In the genomic region with DNA sequence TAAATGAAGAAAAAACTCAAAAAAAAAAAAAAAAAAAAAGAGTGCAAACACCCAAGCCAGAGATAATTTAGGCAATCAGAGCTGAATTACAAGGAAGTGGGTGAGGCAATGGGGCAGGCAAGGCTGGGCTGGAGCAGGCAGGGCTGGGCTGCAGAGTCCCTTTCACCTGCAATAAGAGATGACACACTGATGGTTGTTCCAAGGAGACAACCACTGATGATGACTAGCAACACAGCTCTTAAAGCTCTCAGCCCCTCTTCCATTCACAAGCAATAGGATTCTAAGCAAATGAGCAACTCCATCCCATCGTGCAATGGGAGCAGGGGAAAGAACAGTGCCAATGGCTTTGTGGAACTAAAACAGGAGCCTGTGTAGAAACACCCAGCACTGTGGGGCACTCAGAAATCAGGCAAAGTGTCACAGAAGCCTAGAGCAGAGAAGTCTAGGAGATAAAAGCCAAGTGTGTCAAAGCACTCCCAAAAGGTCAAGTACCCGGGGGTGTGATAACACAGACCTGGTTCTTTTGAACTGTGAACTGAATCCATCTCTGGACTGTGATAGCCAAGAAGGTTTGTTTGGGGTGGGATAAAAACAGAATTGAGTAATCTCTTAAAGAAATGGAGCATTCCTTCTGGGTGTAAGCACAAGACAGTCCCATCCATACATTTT, we compare ENCODE assay signal across 20 mouse cellular contexts. TPM values are rescaled to one million over a fixed set of nuclear protein-coding genes. Genes with fewer than 3 reads are reported as not detected.
DNase-seq lines count a peak whose midpoint lies in the region; ATAC-seq and TF ChIP-seq lines count a peak whose summit lies in the region.
"Had no signal": no experiment of that assay in that cellular context is flagged by ENCODE, and none has a peak within 500 bp of the region (broad histone marks: within the 10 kb centered on the region; RNA-seq: fewer than 3 reads in every experiment).

No protein-coding gene starts in this region.

- H3K27me3 ChIP-seq in heart, embryonic 11.5 days (ENCODE audit: control insufficient read depth, insufficient read depth, low read length): no peaks in the 10 kb centered on the region
- no peaks in the 10 kb centered on the region for H3K27me3 ChIP-seq in intestine, embryonic 16.5 days (replicated peaks; ENCODE audit: control insufficient read depth, insufficient read depth, low read length)
- no peaks in the 10 kb centered on the region for H3K27me3 ChIP-seq in stomach, postnatal 0 days (ENCODE audit: control insufficient read depth, insufficient read depth, low read length)
- H3K27me3 ChIP-seq: embryonic facial prominence, embryonic 12.5 days; forebrain, embryonic 15.5 days; limb, embryonic 15.5 days; midbrain, embryonic 12.5 days had no signal

- TF ChIP-seq EP300 in stomach, postnatal 0 days (optimal IDR thresholded peaks at IDR 0.05): no peak

- H3K27ac ChIP-seq in heart, embryonic 11.5 days (ENCODE audit: low read depth, low read length): no peak overlapping the region
- no peak overlapping the region for H3K27ac ChIP-seq in intestine, embryonic 16.5 days (ENCODE audit: low read length)
- peak overlapping the region; percentile 67 for H3K27ac ChIP-seq in stomach, postnatal 0 days (replicated peaks)
- H3K27ac ChIP-seq: embryonic facial prominence, embryonic 12.5 days; forebrain, embryonic 15.5 days; limb, embryonic 15.5 days; midbrain, embryonic 12.5 days had no signal

- no peak for ATAC-seq in heart, embryonic 11.5 days (replicated peaks; ENCODE audit: insufficient number of reproducible peaks, low FRiP score, low TSS enrichment)
- ATAC-seq in intestine, embryonic 16.5 days: peak; percentile 76
- peak; percentile 87 for ATAC-seq in stomach, postnatal 0 days (ENCODE audit: low FRiP score, low TSS enrichment)
- ATAC-seq: CD4-positive, CD25-positive, alpha-beta regulatory T cell, adult 4 months; forebrain, embryonic 15.5 days; hindbrain, embryonic 16.5 days had no signal

- no peaks in the 10 kb centered on the region for H3K9me3 ChIP-seq in heart, embryonic 11.5 days (replicated peaks; ENCODE audit: control insufficient read depth, low read length)
- 0 out of 2 replicates have a peak, but pooled peaks cover 5% of the 10 kb centered on the region for H3K9me3 ChIP-seq in intestine, embryonic 16.5 days (ENCODE audit: control insufficient read depth, low read length)
- H3K9me3 ChIP-seq in stomach, postnatal 0 days (ENCODE audit: control insufficient read depth, low read length): no peaks in the 10 kb centered on the region
- H3K9me3 ChIP-seq: embryonic facial prominence, embryonic 12.5 days; forebrain, embryonic 15.5 days; G1E; limb, embryonic 15.5 days; midbrain, embryonic 12.5 days had no signal

- TF ChIP-seq CTCF in stomach, postnatal 0 days (IDR thresholded peaks at IDR 0.05; ENCODE audit: low read depth): no peak

- H3K4me3 ChIP-seq in heart, embryonic 11.5 days (ENCODE audit: low read depth, low read length): no peak overlapping the region
- no peak overlapping the region for H3K4me3 ChIP-seq in intestine, embryonic 16.5 days (ENCODE audit: low read length)
- no peak overlapping the region for H3K4me3 ChIP-seq in stomach, postnatal 0 days (ENCODE audit: low read depth, low read length)
- H3K4me3 ChIP-seq: embryonic facial prominence, embryonic 12.5 days; forebrain, embryonic 15.5 days; limb, embryonic 15.5 days; midbrain, embryonic 12.5 days had no signal

- no peak overlapping the region for H3K4me2 ChIP-seq in heart, embryonic 11.5 days
- H3K4me2 ChIP-seq in intestine, embryonic 16.5 days (ENCODE audit: low read depth, low read length): no peak overlapping the region
- H3K4me2 ChIP-seq in stomach, postnatal 0 days (replicated peaks; ENCODE audit: low read depth): no peak overlapping the region
- H3K4me2 ChIP-seq: embryonic facial prominence, embryonic 12.5 days; forebrain, embryonic 15.5 days; limb, embryonic 15.5 days; midbrain, embryonic 12.5 days had no signal

- WGBS in heart, embryonic 11.5 days (ENCODE audit: insufficient replicate concordance): 39% methylated on average over 2 of the region's 2 CpGs
- WGBS in intestine, embryonic 16.5 days: 76% methylated on average over 2 of the region's 2 CpGs
- WGBS in stomach, postnatal 0 days: 76% methylated on average over 2 of the region's 2 CpGs

- peaks cover 6% of the 10 kb centered on the region; the same call in 1 of the 2 replicates for H3K36me3 ChIP-seq in heart, embryonic 11.5 days (ENCODE audit: control insufficient read depth, insufficient read depth, low read length)
- peaks cover 9% of the 10 kb centered on the region for H3K36me3 ChIP-seq in intestine, embryonic 16.5 days (ENCODE audit: control insufficient read depth, insufficient read depth, low read length)
- peaks cover 2% of the 10 kb centered on the region; the same call in 1 of the 2 replicates for H3K36me3 ChIP-seq in stomach, postnatal 0 days (ENCODE audit: control insufficient read depth, insufficient read depth, low read length)

- DNase-seq in heart, adult 9 months (ENCODE audit: low spot score in 2 of 2): peak; percentile 18 to 19
- peak; percentile 41 for DNase-seq in lung, postnatal 36 days
- no peak for DNase-seq in lung, adult 18-20 months
- DNase-seq in stomach, postnatal 0 days (ENCODE audit: low spot score): peak; percentile 41
- DNase-seq in thymus, postnatal 14 days: no peak
- DNase-seq: adrenal gland, adult 8-10 months; cerebellum, adult 8-10 months; heart, postnatal 36 days; layer of hippocampus, postnatal 36 days; lung, postnatal 4 days; thymus, postnatal 25 days had no signal

- H3K4me1 ChIP-seq in heart, embryonic 11.5 days (ENCODE audit: control insufficient read depth, insufficient read depth, low read length): 0 out of 2 replicates have a peak, but pooled peaks cover 4% of the 10 kb centered on the region
- H3K4me1 ChIP-seq in intestine, embryonic 16.5 days (ENCODE audit: control insufficient read depth, insufficient read depth, low read length): peaks cover 6% of the 10 kb centered on the region; the same call in 1 of the 2 replicates
- no peaks in the 10 kb centered on the region for H3K4me1 ChIP-seq in stomach, postnatal 0 days (replicated peaks; ENCODE audit: control insufficient read depth, insufficient read depth)

- no peak overlapping the region for H3K9ac ChIP-seq in heart, embryonic 11.5 days (ENCODE audit: low read depth, low read length)
- H3K9ac ChIP-seq in intestine, embryonic 16.5 days (ENCODE audit: low read depth, low read length): no peak overlapping the region
- no peak overlapping the region for H3K9ac ChIP-seq in stomach, postnatal 0 days (ENCODE audit: low read length)
- H3K9ac ChIP-seq: embryonic facial prominence, embryonic 12.5 days; forebrain, embryonic 15.5 days; limb, embryonic 15.5 days; midbrain, embryonic 12.5 days had no signal

RNA-seq across cellular contexts. Expression of a gene that starts 30.9 kb away (rescaled TPM):
- polyA plus RNA-seq in heart, embryonic 11.5 days (2014; fragmentation: Nextera tagmentation; extraction: Ambion mirVana): 0.39 and 0.51 TPM in 2 replicates
- polyA plus RNA-seq in intestine, embryonic 16.5 days (2015; fragmentation: Nextera tagmentation; extraction: Ambion mirVana): 0.72 and 1.5 TPM in 2 replicates
- polyA plus RNA-seq in stomach, postnatal 0 days (2015; fragmentation: Nextera tagmentation; extraction: Ambion mirVana): 2.0 and 2.4 TPM in 2 replicates
- polyA plus RNA-seq: CD4-positive, CD25-positive, alpha-beta regulatory T cell, adult 4 months; G1E had no signal

Comparison
In these comparisons a context has a peak if more than half of its experiments do, and no peak if none do; other contexts are left out.
1. DNase-seq: peak in heart, adult 9 months (2 of 2), lung, postnatal 36 days (single experiment) and stomach, postnatal 0 days (single experiment); none in lung, adult 18-20 months (0 of 2) and thymus, postnatal 14 days (single experiment).